Mouse (Mus musculus) intestine, embryonic 14.5 days (tissue): Measurements from ENCODE around the gene Kif6. TPM values are rescaled to one million over a fixed set of nuclear protein-coding genes. Genes with fewer than 3 reads are reported as not detected.

ENCODE experiments used
- ATAC-seq: fragments of 200-750 bp; cut with Nextera tagmentation; replicated peaks from 2 replicates; pipeline ENCODE4 v1.8.0; 2017; ENCODE audit warnings: low read depth, moderate number of reproducible peaks, moderate TSS enrichment, moderate library complexity; ENCODE audit not compliant: low FRiP score, low TSS enrichment
- DNase-seq: peaks from one replicate; pipeline ENCODE4 v3.0.0-alpha.2; 2018; ENCODE audit warnings: low spot score
- H3K27ac ChIP-seq: fragments of 300-500 bp; sonication (generic); 2 replicates; pipeline ENCODE4 v1.5.1; 2014; ENCODE audit warnings: low read depth, mild to moderate bottlenecking, control low read depth
- H3K27me3 ChIP-seq: fragments of 300-500 bp; sonication (generic); replicated peaks from 2 replicates; pipeline ENCODE4 v1.6.1; 2014; ENCODE audit warnings: low read length, control low read depth; ENCODE audit not compliant: control insufficient read depth, insufficient read depth
- H3K36me3 ChIP-seq: fragments of 300-500 bp; sonication (generic); 2 replicates; pipeline ENCODE4 v1.6.1; 2014; ENCODE audit warnings: low read length, control low read depth; ENCODE audit not compliant: control insufficient read depth, insufficient read depth
- H3K4me1 ChIP-seq: fragments of 300-500 bp; sonication (generic); replicated peaks from 2 replicates; pipeline ENCODE4 v1.6.1; 2014; ENCODE audit warnings: low read length, control low read depth, mixed read lengths; ENCODE audit not compliant: control insufficient read depth, insufficient read depth
- H3K4me2 ChIP-seq: fragments of 300-500 bp; sonication (generic); 2 replicates; pipeline ENCODE4 v1.6.1; 2014; ENCODE audit warnings: low read length
- H3K4me3 ChIP-seq: fragments of 300-500 bp; sonication (generic); 2 replicates; pipeline ENCODE4 v1.5.1; 2014; ENCODE audit warnings: low read depth, low read length, control low read depth, mixed read lengths
- H3K9ac ChIP-seq: fragments of 300-500 bp; sonication (generic); 2 replicates; pipeline ENCODE4 v1.6.1; 2014; ENCODE audit warnings: mild to moderate bottlenecking, low read length
- H3K9me3 ChIP-seq: fragments of 300-500 bp; sonication (generic); 2 replicates; pipeline ENCODE4 v1.6.1; 2016; ENCODE audit warnings: low read length, control low read depth; ENCODE audit not compliant: control insufficient read depth
- WGBS: fragments of 180-500 bp; shearing (Covaris S2); extraction: QIAGEN DNeasy Blood & Tissue Kit; methylation state at CpG from one replicate; pipeline ENCODE4 v1.1.7; 2014; 5-methylcytosine and 5-hydroxymethylcytosine counted together
- polyA plus RNA-seq: library from polyadenylated mRNA; unstranded; fragments of >200 nt; fragmentation: Nextera tagmentation; extraction: Ambion mirVana; gene quantifications from 2 replicates; pipeline ENCODE4 v1.2.1, GENCODE M21; 2014

Gene Kif6
- polyA plus RNA-seq, 1 experiment from 2014 or later = 1.7 TPM

- H3K4me3 ChIP-seq = no peak overlapping the region
- H3K27ac ChIP-seq = no peak overlapping the region
- ATAC-seq (no peak), DNase-seq (no peak)
- no peak overlapping the region for H3K4me2 ChIP-seq
- 74% methylated on average over 6 of the region's 6 CpGs for WGBS
- no peaks in the 10 kb centered on the region for H3K27me3 ChIP-seq
- H3K9ac ChIP-seq = no peak overlapping the region
- H3K36me3 ChIP-seq = no peaks in the 10 kb centered on the region
- H3K4me1 ChIP-seq = no peaks in the 10 kb centered on the region
- no peaks in the 10 kb centered on the region for H3K9me3 ChIP-seq
Measured at GRCm38 (mm10) chr17:49808712-49809343, 193.9 kb downstream of the Kif6 start.

- 82% methylated on average over 5 of the region's 5 CpGs for WGBS
- ATAC-seq (no peak), DNase-seq (no peak)
- Histone ChIP-seq H3K9ac (no peak overlapping the region), H3K4me2 (no peak overlapping the region), H3K4me3 (no peak overlapping the region), H3K27me3 (no peaks in the 10 kb centered on the region), H3K36me3 (no peaks in the 10 kb centered on the region), H3K27ac (no peak overlapping the region), H3K9me3 (no peaks in the 10 kb centered on the region), H3K4me1 (no peaks in the 10 kb centered on the region)
Measured at GRCm38 (mm10) chr17:49813893-49814640, 199.1 kb downstream of the Kif6 start.

GRCm38 (mm10) chr17:49816067-49816565, 201.2 kb downstream of the Kif6 start:
- Histone ChIP-seq H3K4me3 (no peak overlapping the region), H3K4me1 (no peaks in the 10 kb centered on the region), H3K9me3 (no peaks in the 10 kb centered on the region), H3K27ac (no peak overlapping the region), H3K27me3 (no peaks in the 10 kb centered on the region), H3K4me2 (no peak overlapping the region), H3K9ac (no peak overlapping the region), H3K36me3 (no peaks in the 10 kb centered on the region)
- 31% methylated on average over 5 of the region's 5 CpGs for WGBS
- ATAC-seq (no peak; the same call in 1 of the 2 replicates), DNase-seq (no peak)

DNA sequence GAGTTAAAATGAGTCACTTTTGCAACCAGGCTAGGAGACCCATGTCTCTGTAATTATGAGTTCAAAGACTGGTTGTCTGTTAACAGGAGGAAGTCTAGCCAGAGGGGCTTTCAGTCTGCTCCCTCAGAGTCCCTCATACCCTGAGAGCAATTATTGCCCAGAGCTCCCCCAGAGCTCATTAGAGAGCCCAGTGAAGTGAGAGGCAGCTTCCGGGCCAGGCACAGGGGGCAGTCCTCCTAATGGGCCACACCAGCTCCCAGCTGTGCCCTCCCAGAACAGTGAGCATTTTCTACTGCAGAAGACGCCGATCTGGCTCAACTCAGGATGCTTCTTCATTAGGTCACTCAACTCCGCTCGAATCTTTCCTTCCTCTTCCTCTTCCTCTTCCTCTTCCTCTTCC, 201.8 kb downstream of the Kif6 start:
- H3K9me3 ChIP-seq = no peaks in the 10 kb centered on the region
- no peak overlapping the region for H3K4me3 ChIP-seq
- WGBS = 51% methylated on average over 5 of the region's 5 CpGs
- no peak for ATAC-seq
- no peak overlapping the region for H3K9ac ChIP-seq
- no peaks in the 10 kb centered on the region for H3K4me1 ChIP-seq
- DNase-seq = no peak
- no peaks in the 10 kb centered on the region for H3K36me3 ChIP-seq
- H3K4me2 ChIP-seq = no peak overlapping the region
- H3K27ac ChIP-seq = no peak overlapping the region
- no peaks in the 10 kb centered on the region for H3K27me3 ChIP-seq

DNA sequence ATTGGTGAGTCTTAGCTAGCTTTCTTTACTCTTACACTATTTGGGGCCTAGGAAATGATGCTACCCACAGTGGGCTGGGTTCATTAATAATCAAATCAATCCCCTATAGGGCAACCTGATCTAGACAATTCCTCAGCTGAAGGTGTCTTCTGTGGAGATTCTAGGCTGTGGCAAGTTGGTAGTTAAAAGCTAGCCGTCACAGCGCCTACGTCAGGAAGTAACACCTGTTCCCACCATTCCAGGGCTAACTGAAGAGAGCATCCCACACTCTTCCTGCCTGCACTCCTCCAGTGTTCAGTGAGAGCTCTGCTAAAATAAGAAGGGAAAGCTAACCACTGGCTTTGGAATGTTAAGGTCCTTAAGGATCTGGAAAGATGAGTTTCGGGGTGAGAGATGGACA, 205.3 kb downstream of the Kif6 start:
- DNase-seq (no peak), ATAC-seq (no peak)
- H3K4me1 ChIP-seq = no peaks in the 10 kb centered on the region
- 79% methylated on average over 4 of the region's 4 CpGs for WGBS
- no peak overlapping the region for H3K27ac ChIP-seq
- no peak overlapping the region for H3K4me2 ChIP-seq
- no peaks in the 10 kb centered on the region for H3K9me3 ChIP-seq
- H3K4me3 ChIP-seq = no peak overlapping the region
- H3K9ac ChIP-seq = no peak overlapping the region
- H3K36me3 ChIP-seq = no peaks in the 10 kb centered on the region
- H3K27me3 ChIP-seq = no peaks in the 10 kb centered on the region

- H3K4me2 ChIP-seq = no peak overlapping the region
- no peak overlapping the region for H3K4me3 ChIP-seq
- no peaks in the 10 kb centered on the region for H3K9me3 ChIP-seq
- no peaks in the 10 kb centered on the region for H3K4me1 ChIP-seq
- H3K36me3 ChIP-seq = no peaks in the 10 kb centered on the region
- WGBS = 53% methylated on average over 6 of the region's 6 CpGs
- no peak for DNase-seq
- ATAC-seq = no peak
- H3K27ac ChIP-seq = no peak overlapping the region
- H3K27me3 ChIP-seq = no peaks in the 10 kb centered on the region
- H3K9ac ChIP-seq = no peak overlapping the region
Measured at GRCm38 (mm10) chr17:49824142-49824840, 209.4 kb downstream of the Kif6 start.

- H3K4me1 ChIP-seq = no peaks in the 10 kb centered on the region
- H3K9me3 ChIP-seq = no peaks in the 10 kb centered on the region
- WGBS = 80% methylated on average over 7 of the region's 7 CpGs
- no peak overlapping the region for H3K4me3 ChIP-seq
- H3K36me3 ChIP-seq = no peaks in the 10 kb centered on the region
- DNase-seq (no peak), ATAC-seq (no peak)
- no peaks in the 10 kb centered on the region for H3K27me3 ChIP-seq
- no peak overlapping the region for H3K27ac ChIP-seq
- no peak overlapping the region for H3K4me2 ChIP-seq
- no peak overlapping the region for H3K9ac ChIP-seq
Measured at GRCm38 (mm10) chr17:49824841-49825450, 210.0 kb downstream of the Kif6 start.

DNA sequence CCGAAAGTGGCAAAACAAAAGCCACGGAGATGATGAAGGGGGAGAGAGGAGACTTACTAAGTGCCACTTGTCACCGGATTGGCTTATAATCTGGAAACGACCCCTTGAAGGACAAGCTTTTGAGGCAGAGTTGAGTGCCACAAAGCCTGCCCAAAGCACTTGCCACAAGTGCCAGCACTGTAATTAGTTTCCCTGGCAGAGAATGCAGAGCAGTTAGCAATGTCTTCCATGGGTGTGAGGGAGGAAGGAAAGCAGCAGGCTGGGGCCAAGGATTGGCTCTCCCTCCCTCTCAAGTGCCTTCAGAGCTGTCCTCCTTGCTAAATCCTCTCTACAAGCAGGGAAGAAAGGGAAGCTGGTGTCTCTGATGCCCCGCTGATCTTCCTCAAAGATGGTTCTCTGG, 210.9 kb downstream of the Kif6 start:
- no peak overlapping the region for H3K27ac ChIP-seq
- ATAC-seq (no peak), DNase-seq (no peak)
- no peaks in the 10 kb centered on the region for H3K36me3 ChIP-seq
- no peaks in the 10 kb centered on the region for H3K27me3 ChIP-seq
- H3K4me3 ChIP-seq = no peak overlapping the region
- WGBS = 95% methylated on average over 5 of the region's 5 CpGs
- H3K4me1 ChIP-seq = no peaks in the 10 kb centered on the region
- no peak overlapping the region for H3K9ac ChIP-seq
- no peak overlapping the region for H3K4me2 ChIP-seq
- no peaks in the 10 kb centered on the region for H3K9me3 ChIP-seq
